Mouse (Mus musculus): ENCODE measurements around the gene Alg13. TPM values are rescaled to one million over a fixed set of nuclear protein-coding genes. Genes with fewer than 3 reads are reported as not detected.

Gene Alg13
- total RNA-seq, 1 experiment from 2014 or later, result 15.5 TPM

Other genes with a start within 250 kb of the Alg13 start
- 0.34 and 0.37 TPM in 2 replicates for gene A730046J19Rik, start 164.1 kb upstream of the Alg13 start, total RNA-seq (2017)
- gene Trpc5os, start 138.8 kb downstream of the Alg13 start, total RNA-seq (2017), result not detected in 2 replicates